Mouse (Mus musculus) adipocyte (in vitro differentiated cells): ENCODE results near the gene Ache.
A peak's percentile ranks its signal among the peaks of the same experiment; 100 is the strongest.

Experiments used
- DNase-seq: peaks from one replicate; pipeline ENCODE4 v3.0.0-alpha.2; 2016; ENCODE audit warnings: low spot score

Gene Ache

GRCm38 (mm10) chr5:137295712-137296111 lies 8.4 kb downstream of the Ache start:
- DNase-seq = no peak

GRCm38 (mm10) chr5:137297126-137297525 lies 9.8 kb downstream of the Ache start:
- DNase-seq = no peak

- no peak for DNase-seq
These were observed 11.9 kb downstream of the Ache start for GRCm38 (mm10) chr5:137299240-137299639.

GRCm38 (mm10) chr5:137301253-137301652 lies 13.9 kb downstream of the Ache start:
- DNase-seq = no peak

- DNase-seq = no peak
These were observed 16.3 kb downstream of the Ache start for GRCm38 (mm10) chr5:137303609-137304008.

GRCm38 (mm10) chr5:137304165-137304564 lies 16.8 kb downstream of the Ache start:
- no peak for DNase-seq

GRCm38 (mm10) chr5:137304816-137305215 lies 17.5 kb downstream of the Ache start:
- no peak for DNase-seq

- no peak for DNase-seq
These were observed 18.5 kb downstream of the Ache start for GRCm38 (mm10) chr5:137305822-137306221.

- DNase-seq = no peak
These were observed 19.2 kb downstream of the Ache start for GRCm38 (mm10) chr5:137306439-137307005.

GRCm38 (mm10) chr5:137307071-137307912 lies 20.0 kb downstream of the Ache start, which contains the start of gene Srrt:
Gene Srrt (minus strand): TSS chr5:137307674.
- DNase-seq = peak; percentile 96

- no peak for DNase-seq
These were observed 21.0 kb downstream of the Ache start for GRCm38 (mm10) chr5:137308356-137308755.

GRCm38 (mm10) chr5:137313466-137314192 lies 26.3 kb downstream of the Ache start:
- DNase-seq = peak; percentile 79

- DNase-seq = peak; percentile 91
These were observed 27.1 kb downstream of the Ache start, which contains the start of gene Trip6 for GRCm38 (mm10) chr5:137314193-137315083. Gene Trip6 (minus strand): TSS chr5:137314404.

GRCm38 (mm10) chr5:137315084-137315903 lies 28.0 kb downstream of the Ache start:
- no peak for DNase-seq

GRCm38 (mm10) chr5:137317361-137317760 lies 30.0 kb downstream of the Ache start:
- DNase-seq = no peak

- no peak for DNase-seq
These were observed 31.3 kb downstream of the Ache start for GRCm38 (mm10) chr5:137318570-137318969.

GRCm38 (mm10) chr5:137320996-137321395 lies 33.7 kb downstream of the Ache start:
- no peak for DNase-seq

GRCm38 (mm10) chr5:137330910-137331309 lies 43.6 kb downstream of the Ache start:
- no peak for DNase-seq

- no peak for DNase-seq
These were observed 45.7 kb downstream of the Ache start for GRCm38 (mm10) chr5:137332857-137333511.

GRCm38 (mm10) chr5:137333512-137334174 lies 46.3 kb downstream of the Ache start, which contains the start of gene Slc12a9:
Gene Slc12a9 (minus strand): TSS chr5:137333597.
- DNase-seq = peak; percentile 96
